Mouse (Mus musculus) left cerebral cortex, postnatal 4 days (tissue): ENCODE results near the gene Tuft1. TPM values are rescaled to one million over a fixed set of nuclear protein-coding genes. Genes with fewer than 3 reads are reported as not detected.

Experiments
- DNase-seq: peaks from one replicate; pipeline ENCODE4 v3.0.0-alpha.2; 2022
- intact Hi-C: fragments of 180-260 bp; cut with DNase I; formaldehyde crosslinking; loops from one replicate; pipeline ENCODE4 v1.15.1; 2025
- total RNA-seq, 2 experiments: library from RNA; stranded (reverse); gene quantifications; 2 replicates each; pipeline ENCODE4 v1.2.3; 2021

Gene Tuft1
- total RNA-seq, 2 experiments from 2014 or later, result 2.3 to 2.9 TPM

DNA sequence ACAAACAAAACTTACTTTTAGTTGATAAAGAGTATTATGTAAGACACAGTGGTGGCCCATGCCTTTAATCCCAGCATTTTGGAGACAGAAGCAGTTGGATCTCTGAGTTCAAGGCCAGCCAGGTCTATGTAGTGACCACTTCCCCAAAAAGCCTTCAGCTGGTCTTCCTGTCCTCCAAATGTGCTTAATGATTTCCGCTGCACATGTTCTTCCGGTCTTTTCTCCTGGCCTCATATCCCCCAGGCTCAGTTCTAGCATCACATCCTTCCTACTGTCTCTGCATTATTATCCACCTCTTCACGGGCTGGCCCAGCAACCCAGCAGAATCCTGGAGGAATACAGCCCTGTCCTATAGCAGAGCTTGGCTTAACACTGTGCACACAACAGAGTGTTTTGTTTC lies 49.1 kb downstream of the Tuft1 start:
- DNase-seq, result no peak
- intact Hi-C loops, result no loop called here

GRCm38 (mm10) chr3:94601959-94602358 lies 56.7 kb downstream of the Tuft1 start:
- intact Hi-C loops, result no loop called here
- DNase-seq, result peak; percentile 52

DNA sequence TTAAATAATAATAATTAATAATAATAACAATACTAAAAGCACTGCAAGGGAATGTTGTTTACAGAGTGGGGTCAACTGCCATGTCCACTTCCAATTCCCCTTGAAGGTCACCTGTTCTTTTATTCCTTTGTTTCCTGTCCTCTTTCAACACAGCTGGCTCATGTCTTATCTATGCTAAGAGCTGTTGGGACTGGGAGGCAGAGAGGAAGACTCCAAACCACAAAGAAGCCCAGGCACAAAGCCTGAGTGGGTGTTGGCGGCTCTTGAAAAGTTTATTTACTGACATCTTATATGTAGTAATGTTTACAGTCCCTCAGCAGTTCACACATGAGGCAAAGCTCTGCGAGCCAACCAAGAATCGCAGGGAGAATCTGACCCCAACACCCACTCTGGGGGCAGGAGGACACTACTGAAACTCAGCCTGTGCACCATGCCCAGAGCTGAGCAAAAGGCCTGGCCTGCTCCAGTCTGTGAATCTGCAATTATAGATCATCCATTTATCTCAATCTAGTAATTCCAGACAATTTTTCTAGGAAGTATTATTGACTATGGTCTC lies 61.4 kb downstream of the Tuft1 start:
- no peak for DNase-seq
- intact Hi-C loops, result no loop called here

- no peak for DNase-seq
- intact Hi-C loops, result no loop called here
Measured at GRCm38 (mm10) chr3:94595871-94596287, 62.8 kb downstream of the Tuft1 start.

DNA sequence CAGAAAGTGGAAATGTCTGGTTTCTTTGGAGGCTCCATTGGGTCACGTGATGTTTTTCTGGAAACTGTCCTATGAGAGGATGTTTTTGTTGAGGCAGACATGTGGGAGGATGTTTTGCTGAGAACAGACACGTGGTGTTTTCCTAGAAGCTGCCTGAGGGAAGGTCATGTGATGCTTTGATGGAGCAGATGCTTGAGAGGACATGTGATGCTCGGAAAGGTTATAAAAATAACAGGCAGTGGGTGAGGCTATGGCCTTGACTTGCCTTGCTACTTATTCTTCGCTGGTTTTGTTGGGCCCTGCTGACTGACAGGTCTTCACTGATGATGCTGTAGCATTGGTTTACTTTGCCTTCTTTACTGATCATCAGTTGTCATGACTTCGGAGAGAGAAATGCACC lies 67.6 kb downstream of the Tuft1 start:
- DNase-seq, result no peak
- intact Hi-C loops, result no loop called here

GRCm38 (mm10) chr3:94587962-94588361 lies 70.7 kb downstream of the Tuft1 start:
- DNase-seq, result no peak
- intact Hi-C loops, result no loop called here

DNA sequence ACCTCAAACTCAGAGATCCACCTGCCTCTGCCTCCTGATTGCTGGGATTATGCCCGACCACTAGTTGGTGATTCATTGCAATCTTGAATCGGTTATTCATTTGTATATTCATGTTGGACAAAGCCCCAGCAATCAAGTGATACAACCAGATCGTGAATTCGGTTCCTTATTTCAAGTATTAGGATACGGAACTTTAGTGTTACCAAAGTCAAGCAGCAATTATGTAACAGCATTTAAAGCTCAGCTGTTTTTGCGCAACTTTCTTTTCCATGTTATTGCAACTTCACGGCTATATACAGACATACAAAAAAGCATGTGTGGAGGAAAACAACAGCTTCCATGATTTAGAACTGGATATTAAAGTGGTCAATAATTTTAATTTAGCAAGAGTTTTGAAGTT lies 75.7 kb downstream of the Tuft1 start:
- intact Hi-C loops, result loop anchor here (5.0 kb wide), 1 partner anchor 126 kb away; no protein-coding TSS in a partner anchor
- DNase-seq, result no peak

GRCm38 (mm10) chr3:94582456-94582891 lies 76.2 kb downstream of the Tuft1 start, which contains the start of gene Snx27:
Gene Snx27, minus strand, starts transcription at chr3:94582716.
- intact Hi-C loops, result loop anchor here (5.0 kb wide), 1 partner anchor 125 kb away; no protein-coding TSS in a partner anchor
- DNase-seq, result peak; percentile 97

- intact Hi-C loops, result loop anchor here (5.0 kb wide), 1 partner anchor 125 kb away; no protein-coding TSS in a partner anchor
Measured at GRCm38 (mm10) chr3:94581793-94582455, 76.7 kb downstream of the Tuft1 start.

DNA sequence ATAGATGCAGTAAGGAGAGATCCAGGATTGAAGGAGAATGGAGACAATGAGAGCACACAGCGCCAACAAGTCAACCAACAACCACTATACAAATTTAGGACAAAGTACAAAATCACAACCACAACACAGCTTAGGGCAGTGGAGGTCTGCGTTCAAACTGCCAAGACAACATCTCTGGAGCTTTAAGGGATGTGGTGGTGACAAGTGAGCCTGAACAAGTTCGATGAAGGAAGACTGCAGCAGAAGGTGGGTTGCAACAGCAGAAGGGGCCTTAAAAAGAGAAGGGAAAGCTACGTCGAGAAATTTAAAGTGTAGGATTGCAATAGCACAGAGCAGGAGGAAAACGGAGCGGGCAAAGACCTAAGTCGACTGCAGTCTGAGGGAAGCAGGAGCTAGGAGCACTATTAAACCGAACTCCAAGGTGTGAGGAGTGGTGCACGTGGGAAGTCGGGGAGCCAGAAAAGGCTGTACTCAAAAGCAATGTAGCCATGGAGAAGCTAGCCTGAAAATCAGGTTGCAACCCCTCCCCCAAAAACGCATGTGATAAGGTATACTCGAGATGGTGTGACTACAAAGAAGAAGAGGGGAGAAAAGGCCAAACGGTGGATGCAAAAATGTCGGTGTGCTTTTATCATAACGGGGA lies 77.4 kb downstream of the Tuft1 start:
- intact Hi-C loops, result loop anchor here (5.0 kb wide), 1 partner anchor 124 kb away; no protein-coding TSS in a partner anchor
- peak; percentile 15 for DNase-seq

More at GRCm38 (mm10) chr3:94581793-94582455, 76.7 kb downstream of the Tuft1 start:
- DNase-seq, result no peak

DNA sequence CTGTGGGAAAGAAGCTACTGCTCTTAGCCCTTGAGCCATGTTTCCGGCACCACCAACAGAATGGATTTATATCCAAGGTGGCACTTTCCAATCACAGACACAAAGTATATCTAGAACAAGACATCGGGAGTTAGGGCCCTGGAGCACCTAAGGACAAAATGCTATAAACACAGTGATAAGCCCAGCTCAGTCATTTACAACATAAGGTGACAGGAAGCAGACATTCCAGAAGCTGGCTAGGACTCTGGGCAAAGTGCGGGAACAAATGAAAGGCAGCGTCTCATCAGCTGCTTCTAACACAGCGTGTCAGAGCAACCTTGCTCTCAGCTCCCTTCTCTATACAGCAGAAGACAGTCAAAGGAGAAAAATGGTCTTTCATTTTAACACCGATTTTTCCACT lies 84.2 kb downstream of the Tuft1 start:
- DNase-seq, result no peak
- intact Hi-C loops, result no loop called here

GRCm38 (mm10) chr3:94567242-94567641 lies 91.4 kb downstream of the Tuft1 start:
- intact Hi-C loops, result no loop called here
- no peak for DNase-seq

- DNase-seq, result no peak
- intact Hi-C loops, result no loop called here
Measured at GRCm38 (mm10) chr3:94565557-94565956, 93.1 kb downstream of the Tuft1 start.

GRCm38 (mm10) chr3:94565127-94565526 lies 93.5 kb downstream of the Tuft1 start:
- intact Hi-C loops, result no loop called here

DNA sequence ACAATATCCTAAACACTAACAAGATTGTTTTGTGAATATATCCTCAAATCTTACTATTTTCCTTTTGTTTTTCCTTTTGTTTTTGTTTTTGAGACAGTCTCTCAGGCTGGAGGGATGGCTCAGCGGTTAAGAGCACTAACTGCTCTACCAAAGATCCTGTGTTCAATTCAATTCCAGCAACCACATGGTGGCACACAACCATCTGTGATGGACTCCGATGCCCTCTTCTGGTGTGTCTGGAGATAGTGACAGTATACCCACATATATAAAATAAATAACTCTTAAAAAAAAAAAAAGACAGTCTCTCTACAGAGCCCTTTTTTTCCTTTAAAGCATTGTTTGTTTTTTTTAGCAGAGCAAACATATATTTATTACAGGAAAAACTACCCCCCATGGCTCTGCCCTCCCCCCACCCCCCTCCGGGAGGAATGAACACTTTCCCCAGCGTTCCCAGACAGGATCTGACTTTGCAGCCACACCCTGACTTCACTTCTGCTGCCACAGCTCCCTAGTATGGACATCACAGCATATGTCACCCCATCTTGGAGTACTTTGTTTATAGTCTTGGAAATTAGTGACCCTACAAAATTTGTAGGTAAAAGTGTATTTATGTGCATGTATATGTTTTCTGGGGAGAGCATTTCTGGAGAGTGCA lies 94.2 kb downstream of the Tuft1 start:
- intact Hi-C loops, result no loop called here
- no peak for DNase-seq

More at GRCm38 (mm10) chr3:94565127-94565526, 93.5 kb downstream of the Tuft1 start:
- no peak for DNase-seq

DNA sequence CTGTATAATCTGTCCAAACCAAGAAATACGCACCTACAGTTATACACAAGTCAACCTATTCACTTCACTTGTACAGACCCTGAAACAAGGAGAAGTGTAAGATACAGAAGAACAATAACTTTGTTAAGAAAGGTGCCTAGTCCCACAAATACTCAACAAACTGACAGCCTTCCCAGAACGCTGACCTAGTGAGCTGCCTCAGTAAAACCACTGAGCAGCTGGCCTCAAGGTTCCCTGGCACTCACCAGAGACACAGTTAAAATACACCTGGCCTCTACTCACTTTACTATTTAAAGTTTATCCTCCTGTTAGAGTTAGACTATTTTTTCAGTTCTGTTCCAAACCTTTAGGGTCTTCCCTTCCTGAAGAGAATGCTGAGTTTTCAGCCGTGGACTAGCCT lies 95.5 kb downstream of the Tuft1 start:
- no peak for DNase-seq
- intact Hi-C loops, result no loop called here

Other genes with a start within 250 kb of the Tuft1 start
- gene Tdrkh, start 245.6 kb downstream of the Tuft1 start, total RNA-seq, result 10 to 100 TPM; 46.8 to 51.0 TPM
- 10 to 100 TPM; 39.2 to 39.9 TPM for gene Mrpl9, start 215.6 kb downstream of the Tuft1 start, total RNA-seq
- gene Oaz3, start 215.0 kb downstream of the Tuft1 start, total RNA-seq, result not detected
- gene Celf3, start 180.6 kb downstream of the Tuft1 start, total RNA-seq, result 100 to 1,000 TPM; 243 to 274 TPM
- gene Riiad1, start 178.5 kb downstream of the Tuft1 start, total RNA-seq, result 1 to 10 TPM; 6.4 to 7.1 TPM
- gene Snx27, start 76.2 kb downstream of the Tuft1 start, total RNA-seq, result 100 to 1,000 TPM; 107 to 113 TPM
- not detected for gene Gm10972, start 15.8 kb downstream of the Tuft1 start, total RNA-seq
- gene Selenbp2, start 34.7 kb upstream of the Tuft1 start, total RNA-seq, result 1 to 10 TPM in 1 of 2 experiments, not detected in 1; 1.1 TPM
- 10 to 100 TPM; 17.1 to 17.9 TPM for gene Cgn, start 127.6 kb upstream of the Tuft1 start, total RNA-seq
- gene Pogz, start 178.7 kb upstream of the Tuft1 start, total RNA-seq, result 10 to 100 TPM; 97.9 to 99.7 TPM
- 100 to 1,000 TPM; 320 to 322 TPM for gene Psmb4, start 228.1 kb upstream of the Tuft1 start, total RNA-seq